Mouse (Mus musculus): ENCODE data around the gene Mapkap1.

GRCm38 (mm10) chr2:34515263-34515662 is 108.7 kb downstream of the Mapkap1 start:
- no peak for TF ChIP-seq POLR2A (IDR thresholded peaks at IDR 0.05; ENCODE audit: low read depth, low read length)
- no peak for TF ChIP-seq CTCF (conservative IDR thresholded peaks at IDR 0.05; ENCODE audit: insufficient read depth, insufficient read length, low read depth, low read length)
